Mouse (Mus musculus) left cerebral cortex, postnatal 10 days (tissue): ENCODE results near the gene Smad6. TPM values are rescaled to one million over a fixed set of nuclear protein-coding genes. Genes with fewer than 3 reads are reported as not detected.
A peak's percentile ranks its signal among the peaks of the same experiment; 100 is the strongest.

Experiments used
- DNase-seq, 2 experiments: peaks; one replicate each; pipeline ENCODE4 v3.0.0; 2021 to 2022; ENCODE audit warnings: low spot score in 2 of 2, mixed read lengths in 1 of 2; ENCODE audit errors: extremely low spot score in 1 of 2
- intact Hi-C: fragments of 180-260 bp; cut with DNase I; formaldehyde crosslinking; loops from one replicate; pipeline ENCODE4 v1.15.1; 2025
- total RNA-seq, 2 experiments: library from RNA; stranded (reverse); gene quantifications; 2 replicates each; pipeline ENCODE4 v1.2.3; 2021

Smad6 gene
- total RNA-seq, 2 experiments from 2014 or later: 1.6 to 2.0 TPM

DNA sequence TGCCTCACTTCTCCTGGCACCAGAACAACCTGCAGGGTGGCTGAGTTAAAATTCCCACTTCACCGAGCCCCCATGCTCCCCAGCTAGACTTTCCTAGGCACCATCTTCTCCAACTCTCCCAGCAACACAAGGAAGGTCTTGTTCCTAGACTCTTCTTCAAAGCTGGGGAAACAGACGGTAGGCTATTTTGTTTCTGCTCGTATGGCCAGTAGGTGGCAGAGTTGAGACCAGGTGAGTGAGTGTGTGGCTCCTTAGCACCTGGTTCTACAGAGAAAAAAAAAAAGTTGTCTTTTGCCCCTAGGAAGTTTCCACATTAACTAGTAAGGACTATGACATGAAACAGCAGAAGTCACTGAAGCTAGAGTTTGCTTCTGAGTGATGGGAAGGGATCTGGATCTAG, 3.7 kb upstream of the Smad6 start:
- DNase-seq: peak in 1 of 2 experiments; percentile 49

GRCm38 (mm10) chr9:64024976-64025375, 3.1 kb upstream of the Smad6 start:
- DNase-seq: no peak
- intact Hi-C loops: loop anchor here (5.0 kb wide), 1 partner anchor 62 kb away; no protein-coding TSS in a partner anchor

More for the DNA sequence above, 3.7 kb upstream of the Smad6 start:
- intact Hi-C loops: no loop called here

DNA sequence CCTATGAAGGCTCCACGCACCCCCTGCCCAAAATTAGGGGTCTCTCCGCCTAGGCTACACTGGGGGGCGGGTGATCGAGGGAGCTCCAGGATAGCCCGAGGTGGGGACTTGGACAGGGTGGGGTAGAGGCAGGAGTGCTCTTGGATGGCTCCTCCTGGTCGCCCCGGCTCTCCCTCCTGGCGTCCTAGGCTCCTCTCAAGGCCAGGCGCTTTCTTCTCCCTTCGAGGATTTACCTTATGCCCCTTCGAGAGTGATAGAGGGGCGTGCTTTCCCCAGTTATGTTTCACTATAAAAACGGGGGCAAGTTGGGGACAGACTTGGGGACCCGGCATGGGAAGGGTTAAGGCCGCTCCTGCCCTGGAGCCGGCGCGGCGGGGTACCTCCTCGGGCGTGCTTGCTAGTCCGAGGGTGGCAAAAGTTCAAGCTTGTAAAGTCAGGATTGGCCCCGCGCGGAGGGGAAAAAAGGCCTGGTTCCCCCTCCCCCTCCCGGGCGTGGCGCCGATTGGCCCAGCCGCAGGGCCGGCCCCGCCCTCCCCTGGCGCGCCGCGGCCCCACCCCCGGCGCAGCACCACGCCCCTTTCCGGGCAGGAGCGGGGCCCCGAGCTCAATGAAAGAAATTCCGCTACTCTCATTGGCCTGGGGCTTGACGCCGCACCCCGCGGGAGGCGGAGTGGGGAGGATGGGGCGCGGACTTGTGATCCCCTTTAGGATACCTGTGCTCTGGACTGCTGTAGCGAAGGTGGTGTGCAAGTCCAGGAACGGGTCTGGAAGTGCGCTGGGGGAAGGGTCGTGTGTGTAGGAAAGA, 905 bp upstream of the Smad6 start:
- DNase-seq: peak; percentile 74 to 97
- intact Hi-C loops: loop anchor here (5.0 kb wide), 1 partner anchor 65 kb away; no protein-coding TSS in a partner anchor

GRCm38 (mm10) chr9:64021319-64021850, 474 bp downstream of the Smad6 start:
- DNase-seq: no peak
- intact Hi-C loops: loop anchor here (1.0 to 5.0 kb wide), 2 partner anchors 62 to 66 kb away; no protein-coding TSS in a partner anchor

GRCm38 (mm10) chr9:64020606-64021318, 1.1 kb downstream of the Smad6 start:
- no peak for DNase-seq
- intact Hi-C loops: loop anchor here (1.0 to 5.0 kb wide), 2 partner anchors 61 to 67 kb away; no protein-coding TSS in a partner anchor

DNA sequence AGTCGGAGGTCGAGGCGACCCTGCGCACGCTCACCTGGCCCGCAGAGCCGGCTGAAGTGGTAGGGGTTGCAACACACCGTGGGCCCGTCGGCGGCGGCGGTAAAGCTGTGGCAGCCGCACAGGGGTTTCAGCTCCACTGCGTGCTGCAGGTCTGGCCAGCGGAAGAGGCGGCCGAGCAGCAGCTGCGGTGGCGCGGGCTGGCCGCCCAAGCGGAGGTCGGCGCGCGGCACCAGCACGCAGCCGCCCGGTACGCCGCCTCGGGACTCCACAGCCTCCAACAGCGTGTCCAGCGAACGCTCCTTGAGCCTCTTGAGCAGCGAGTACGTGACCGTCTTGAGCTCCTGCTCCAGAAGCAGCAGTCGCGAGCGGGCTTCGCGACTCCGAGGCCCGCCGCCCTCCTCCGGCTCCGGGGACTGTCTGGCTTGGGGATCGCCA, 1.7 kb downstream of the Smad6 start:
- intact Hi-C loops: loop anchor here (5.0 kb wide), 1 partner anchor 67 kb away; no protein-coding TSS in a partner anchor
- DNase-seq: peak in 1 of 2 experiments; percentile 45

DNA sequence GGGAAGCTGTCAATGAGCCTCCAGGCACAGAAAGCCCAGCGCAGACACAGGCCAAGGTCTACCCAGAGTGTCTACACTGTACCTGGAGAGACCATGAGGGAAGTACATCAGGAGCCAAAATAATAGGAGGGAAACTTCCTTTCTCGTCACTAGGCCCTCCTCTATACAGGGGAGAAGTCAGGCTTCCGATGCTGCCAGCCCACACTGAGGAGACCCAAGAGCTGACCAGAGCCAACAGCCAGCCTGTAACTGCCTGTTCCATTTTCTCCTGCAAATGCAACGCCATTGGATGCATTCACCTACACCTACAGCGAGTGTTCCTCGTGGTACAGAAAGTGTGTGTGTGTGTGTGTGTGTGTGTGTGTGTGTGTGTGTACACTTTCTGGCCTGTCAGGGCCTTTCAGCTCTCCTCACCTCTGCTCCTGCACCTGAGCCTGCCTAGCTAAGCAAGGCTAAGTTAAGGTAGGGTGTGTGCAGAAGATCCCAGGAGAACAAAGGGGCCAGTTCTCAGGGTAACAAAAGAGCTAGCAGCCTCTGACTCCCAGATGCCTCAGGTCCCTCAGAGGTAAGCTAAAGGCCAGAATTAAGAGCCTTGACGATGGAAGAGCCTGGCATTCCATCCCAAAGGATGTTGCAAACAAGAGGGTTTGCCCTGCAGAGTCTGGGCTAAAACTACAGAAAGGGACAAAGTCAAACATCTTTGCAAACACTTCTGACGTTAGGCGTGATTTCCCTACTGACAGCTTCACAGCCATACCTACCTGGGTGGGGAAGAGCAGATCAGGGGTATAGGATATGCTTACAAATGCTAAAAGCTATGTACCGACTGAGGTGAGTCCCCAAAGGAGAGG, 2.6 kb downstream of the Smad6 start:
- no peak for DNase-seq
- intact Hi-C loops: no loop called here

- intact Hi-C loops: no loop called here
- no peak for DNase-seq
Measured at GRCm38 (mm10) chr9:64017861-64018793, 3.7 kb downstream of the Smad6 start.

DNA sequence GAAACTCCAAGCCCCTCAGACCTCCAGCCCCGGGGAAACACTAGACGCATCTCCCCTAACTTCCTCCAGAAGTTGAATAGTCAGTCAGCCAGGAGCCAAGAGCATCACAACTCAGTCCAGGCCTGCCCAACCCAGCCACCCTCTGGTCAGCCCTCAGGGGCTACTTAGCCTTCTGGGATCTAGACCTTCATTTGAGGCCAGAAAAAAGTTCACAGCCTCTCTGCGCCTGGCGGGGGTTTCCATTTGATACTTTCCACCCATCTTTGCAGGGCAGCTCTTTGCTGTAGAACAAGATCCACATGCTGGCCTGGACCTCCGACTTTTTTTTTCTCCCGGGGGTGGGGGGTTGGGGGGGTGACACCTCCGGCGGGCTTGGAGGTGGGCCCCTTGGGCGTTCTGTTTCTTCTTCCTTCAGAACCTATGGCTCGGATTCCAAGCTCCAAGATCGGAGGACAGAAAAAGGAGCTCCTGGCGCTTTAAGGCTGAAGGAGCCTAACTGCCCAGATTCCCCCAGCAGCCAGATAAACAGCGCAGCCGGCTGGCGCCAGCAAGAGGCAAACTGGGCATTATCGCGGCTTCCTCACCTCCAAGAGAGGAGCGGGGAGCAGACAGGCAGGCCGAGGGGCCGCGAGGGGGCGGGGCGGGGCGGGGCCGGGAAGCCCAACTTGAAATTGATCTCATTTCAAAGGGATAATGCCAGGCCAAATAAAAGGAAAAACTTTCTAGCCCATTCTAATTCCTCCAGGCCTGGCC, 5.0 kb downstream of the Smad6 start:
- peak in 1 of 2 experiments; percentile 52 for DNase-seq
- intact Hi-C loops: no loop called here

DNA sequence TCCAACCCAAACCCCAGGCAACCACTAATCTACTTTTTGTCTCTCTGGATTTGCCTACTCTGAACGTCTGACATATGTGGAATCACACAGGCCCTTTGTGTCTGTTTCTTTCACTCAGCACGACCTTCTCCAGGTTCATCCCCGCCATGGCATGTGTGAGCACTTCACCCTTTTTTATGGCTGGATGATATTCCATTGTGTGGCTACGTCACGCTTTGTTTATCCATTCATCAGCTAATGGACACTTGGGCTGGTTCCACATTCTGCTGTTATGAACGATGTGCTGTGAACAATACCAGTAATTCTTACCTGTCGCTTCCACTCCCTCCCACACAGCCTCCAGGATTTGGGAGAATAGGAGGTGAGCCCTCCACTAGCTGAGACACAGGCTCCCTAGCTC, 5.8 kb downstream of the Smad6 start:
- intact Hi-C loops: no loop called here
- DNase-seq: no peak

DNA sequence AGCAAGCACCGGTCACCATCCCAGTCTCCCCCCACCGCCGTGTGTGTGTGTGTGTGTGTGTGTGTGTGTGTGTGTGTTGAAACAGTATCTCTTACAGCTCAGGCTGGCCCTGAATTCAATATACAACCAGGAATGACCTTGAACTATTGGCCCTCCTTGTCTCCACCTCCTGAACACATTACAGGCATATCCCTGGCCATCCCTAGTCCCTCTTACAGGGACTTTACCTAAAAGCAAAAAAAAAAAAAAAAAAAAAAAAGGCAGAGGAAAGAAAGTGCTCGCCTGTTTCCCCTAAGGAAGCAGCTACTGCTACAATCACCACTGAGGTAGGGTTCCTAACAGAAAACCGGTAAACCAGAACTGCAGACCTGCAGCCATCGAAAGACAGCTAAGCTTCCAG, 7.1 kb downstream of the Smad6 start:
- no peak for DNase-seq
- intact Hi-C loops: no loop called here

DNA sequence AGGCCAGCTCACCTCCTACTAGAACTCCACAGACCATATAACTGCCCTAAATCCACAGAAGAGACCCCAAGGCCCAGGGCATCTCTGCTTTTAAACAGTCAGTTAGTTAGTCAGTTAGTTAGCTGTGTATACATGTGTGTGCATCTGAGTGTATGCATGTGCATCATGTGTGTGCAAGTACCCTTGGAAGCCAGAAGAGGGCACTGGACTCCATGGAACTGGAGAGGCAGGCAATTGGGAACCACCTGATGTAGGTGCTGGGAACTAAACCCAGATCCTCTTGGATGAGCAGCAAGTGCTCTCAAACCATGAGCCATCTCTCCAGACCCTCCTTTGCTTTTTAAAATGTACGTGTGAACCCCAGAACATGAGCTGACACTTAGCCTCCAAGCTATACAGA, 10.5 kb downstream of the Smad6 start:
- intact Hi-C loops: no loop called here
- DNase-seq: no peak

- intact Hi-C loops: no loop called here
- no peak for DNase-seq
Measured at GRCm38 (mm10) chr9:64002981-64003380, 18.9 kb downstream of the Smad6 start.

GRCm38 (mm10) chr9:64001081-64001480, 20.8 kb downstream of the Smad6 start:
- no peak for DNase-seq
- intact Hi-C loops: no loop called here

DNA sequence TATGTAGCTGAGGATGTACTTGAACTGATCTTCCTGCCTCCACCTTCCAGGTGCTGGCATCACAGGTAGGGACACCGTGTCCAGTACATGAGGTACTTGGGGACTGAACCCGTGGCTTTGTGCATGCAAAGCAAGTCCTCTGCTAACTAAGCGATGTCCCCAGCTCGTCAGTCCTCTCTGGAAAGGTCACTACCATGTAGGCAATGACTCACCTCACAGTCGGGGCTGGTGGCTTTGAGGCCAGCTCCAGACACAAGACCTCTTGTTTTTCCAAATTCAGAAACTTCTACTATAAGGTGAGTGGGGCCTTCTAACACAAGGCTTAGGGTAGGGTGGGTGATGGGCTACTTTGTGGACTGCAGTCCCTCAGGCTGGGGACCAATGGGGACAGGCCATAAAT, 21.8 kb downstream of the Smad6 start:
- no peak for DNase-seq
- intact Hi-C loops: no loop called here

- intact Hi-C loops: loop anchor here (10.0 kb wide), 1 partner anchor 86 kb away; no protein-coding TSS in a partner anchor
- no peak for DNase-seq
Measured at GRCm38 (mm10) chr9:63999194-63999593, 22.7 kb downstream of the Smad6 start.

- DNase-seq: no peak
- intact Hi-C loops: loop anchor here (10.0 kb wide), 1 partner anchor 87 kb away; no protein-coding TSS in a partner anchor
Measured at GRCm38 (mm10) chr9:63998026-63998425, 23.8 kb downstream of the Smad6 start.
